Mouse (Mus musculus) megakaryocyte progenitor cell, adult 5-6 weeks (primary cell): ENCODE data around the gene Ffar2. TPM values are rescaled to one million over a fixed set of nuclear protein-coding genes. Genes with fewer than 3 reads are reported as not detected.
"Not testable (repeated sequence)": the region's sequence is repeated elsewhere in the genome, so short reads cannot be mapped to it uniquely, and the experiment has no call there.

Source experiments
- ATAC-seq: replicated peaks from 2 replicates; pipeline ENCODE4 v1.8.0; 2016; ENCODE audit warnings: mild to moderate bottlenecking, moderate TSS enrichment, inconsistent platforms; ENCODE audit not compliant: poor library complexity
- total RNA-seq, 2 experiments: library from RNA; stranded (forward) in 1 of 2; stranded (reverse) in 1 of 2; fragments of 157-497, 149-512 nt in 1 of 2; fragments of 200-1000 nt in 1 of 2; gene quantifications; 2 replicates each; pipeline versions ENCODE4 v1.2.3 to v1.2.4; 2015 to 2017

The Ffar2 gene
- total RNA-seq (2015) = 8.5 and 8.8 TPM in 2 replicates
- 25.9 and 31.5 TPM in 2 replicates for total RNA-seq (2017)

- no peak for ATAC-seq
Observed at GRCm38 (mm10) chr7:30823675-30824074, at the start of gene Ffar2. Gene Ffar2, minus strand, starts transcription at chr7:30823775.

GRCm38 (mm10) chr7:30873083-30873482 lies 49.5 kb upstream of the Ffar2 start:
- ATAC-seq = peak; percentile 91

DNA sequence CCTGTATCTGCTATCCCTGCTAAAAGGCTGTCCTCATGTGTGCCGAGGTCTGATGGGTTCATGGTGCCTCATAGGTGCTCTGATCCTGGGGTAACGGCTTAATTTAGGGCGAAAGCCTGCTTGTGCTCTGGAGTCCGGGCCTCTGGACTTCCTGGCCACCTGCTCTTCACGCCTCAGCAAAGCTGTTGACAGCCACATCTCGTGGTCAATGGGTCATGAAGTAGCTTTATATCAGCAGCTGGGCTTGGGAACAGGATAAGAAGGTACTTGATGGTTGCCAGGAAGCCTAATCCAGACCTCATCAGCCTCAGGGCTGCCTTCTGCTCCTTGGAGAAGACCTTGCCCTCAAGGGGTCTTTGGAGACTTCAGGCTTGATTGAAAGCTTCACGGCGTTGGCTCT lies 39.8 kb upstream of the Ffar2 start:
- ATAC-seq = no peak

GRCm38 (mm10) chr7:30861464-30861863 lies 37.9 kb upstream of the Ffar2 start, which contains the start of gene Ffar1:
Gene Ffar1, minus strand, starts transcription at chr7:30861564.
- no peak for ATAC-seq

GRCm38 (mm10) chr7:30859635-30860402 lies 36.2 kb upstream of the Ffar2 start:
- ATAC-seq = peak; percentile 88

DNA sequence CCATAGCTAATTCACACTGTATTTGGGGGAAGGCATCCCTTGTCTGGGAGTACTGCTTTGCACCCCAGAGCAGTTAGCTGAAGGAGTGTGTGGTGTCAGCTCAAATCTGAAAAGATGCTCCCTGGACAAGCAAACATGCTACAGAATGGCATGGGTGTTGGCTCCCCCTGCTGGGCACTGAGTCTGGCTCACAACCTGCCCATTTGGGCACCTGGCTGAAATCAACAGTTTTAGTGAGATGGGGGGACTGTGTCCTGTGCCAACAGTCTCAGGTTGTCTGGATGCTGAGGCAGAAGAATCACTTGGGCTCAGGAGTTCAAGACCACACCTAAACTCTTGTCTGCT lies 35.7 kb upstream of the Ffar2 start:
- peak; percentile 74 for ATAC-seq

GRCm38 (mm10) chr7:30857746-30858145 lies 34.2 kb upstream of the Ffar2 start:
- ATAC-seq = no peak

DNA sequence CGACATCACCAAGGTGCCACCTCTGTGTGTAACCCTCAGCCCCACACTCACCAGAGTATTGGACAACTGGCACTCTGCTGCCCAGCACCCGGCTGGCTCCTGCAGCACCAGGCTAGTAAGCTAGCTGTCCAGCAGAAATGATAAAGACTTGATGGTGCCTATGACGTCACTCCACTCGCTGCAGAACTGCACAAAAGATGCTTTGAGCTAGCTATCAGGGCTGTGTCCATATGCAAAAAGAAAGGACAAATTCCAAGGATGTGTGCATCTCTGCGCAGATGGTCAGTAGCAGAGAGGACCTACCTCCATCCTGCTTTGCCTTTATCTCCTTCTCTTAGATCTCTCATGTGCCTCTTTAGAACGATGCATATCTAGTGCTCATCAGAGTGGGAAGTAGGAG lies 32.5 kb upstream of the Ffar2 start, which contains the start of gene Ffar3:
Ffar3 (minus strand) TSS at position 101 of the 400 bp plus-strand sequence.
- ATAC-seq = no peak

- ATAC-seq = no peak
Observed at GRCm38 (mm10) chr7:30851421-30851820, 27.8 kb upstream of the Ffar2 start.

GRCm38 (mm10) chr7:30847934-30848333 lies 24.4 kb upstream of the Ffar2 start:
- ATAC-seq = no peak

GRCm38 (mm10) chr7:30847386-30847785 lies 23.8 kb upstream of the Ffar2 start:
- ATAC-seq = no peak

GRCm38 (mm10) chr7:30846505-30847053 lies 23.0 kb upstream of the Ffar2 start:
- ATAC-seq = peak; percentile 52; the same call in 1 of the 2 replicates

GRCm38 (mm10) chr7:30844676-30845297 lies 21.2 kb upstream of the Ffar2 start:
- ATAC-seq = no peak

DNA sequence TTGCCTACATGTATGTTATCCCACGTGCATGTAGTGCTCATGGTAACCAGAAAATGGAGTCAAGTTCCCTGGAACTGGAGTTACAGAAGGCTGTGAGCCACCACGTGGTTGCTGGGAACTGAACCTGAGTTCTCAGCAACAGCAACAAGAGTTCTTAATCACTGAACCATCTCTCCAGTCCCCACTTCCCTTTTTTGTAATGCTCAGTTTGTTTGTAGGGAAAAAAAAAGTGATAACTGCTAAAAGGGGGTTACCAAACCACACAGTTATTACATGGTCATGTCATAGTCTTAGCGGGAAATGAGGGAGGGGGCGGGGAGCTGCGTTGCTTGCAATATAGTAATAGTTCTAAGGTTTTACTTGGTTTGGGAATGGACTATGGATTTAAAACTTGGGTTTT lies 18.5 kb upstream of the Ffar2 start:
- peak; percentile 87 for ATAC-seq

- no peak for ATAC-seq
Observed at GRCm38 (mm10) chr7:30841379-30841778, 17.8 kb upstream of the Ffar2 start.

DNA sequence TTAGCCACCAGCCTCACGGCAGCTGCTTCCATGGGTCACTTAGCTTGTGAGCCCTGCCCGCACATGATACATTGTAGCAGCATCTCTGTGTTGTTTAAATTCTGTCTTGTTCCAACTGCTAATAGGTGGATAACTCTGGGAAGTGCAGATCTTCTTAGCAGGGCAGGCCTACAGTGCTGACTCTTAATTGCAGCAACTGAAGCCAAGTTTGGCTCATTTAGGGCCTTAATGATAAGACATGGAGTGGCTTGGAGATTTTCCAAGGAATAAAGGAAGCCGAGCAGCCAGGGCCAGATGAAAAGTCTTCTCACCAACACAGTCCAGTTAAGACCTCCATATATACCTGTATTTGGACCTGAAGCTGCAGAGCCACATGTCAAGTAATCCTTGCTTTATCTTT lies 16.7 kb upstream of the Ffar2 start:
- ATAC-seq = no peak

GRCm38 (mm10) chr7:30837277-30837676 lies 13.7 kb upstream of the Ffar2 start:
- no peak for ATAC-seq

- not testable (repeated sequence) for ATAC-seq
Observed at GRCm38 (mm10) chr7:30832684-30833083, 9.1 kb upstream of the Ffar2 start.

- ATAC-seq = peak; percentile 74
Observed at GRCm38 (mm10) chr7:30832261-30832660, 8.7 kb upstream of the Ffar2 start.

DNA sequence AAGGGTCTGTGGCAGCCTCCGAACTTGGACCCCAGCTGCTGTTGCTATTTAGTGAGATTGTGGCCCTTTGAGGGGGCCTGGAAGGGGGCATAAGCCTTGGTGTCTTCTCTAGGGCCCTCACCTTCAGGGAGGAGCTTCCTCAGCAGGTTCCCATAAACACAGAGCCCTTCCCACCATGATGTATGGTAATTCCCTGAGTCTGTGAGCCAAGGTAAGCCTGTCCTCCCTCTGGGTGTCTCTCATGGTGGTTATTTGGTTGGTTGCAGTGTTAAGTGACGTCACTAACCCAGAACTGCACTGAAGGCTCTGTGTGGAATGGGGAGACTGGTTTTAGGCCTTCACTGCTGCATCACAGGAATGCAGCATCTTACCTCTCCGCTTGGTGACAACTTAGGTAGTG lies 5.9 kb upstream of the Ffar2 start:
- ATAC-seq = no peak

DNA sequence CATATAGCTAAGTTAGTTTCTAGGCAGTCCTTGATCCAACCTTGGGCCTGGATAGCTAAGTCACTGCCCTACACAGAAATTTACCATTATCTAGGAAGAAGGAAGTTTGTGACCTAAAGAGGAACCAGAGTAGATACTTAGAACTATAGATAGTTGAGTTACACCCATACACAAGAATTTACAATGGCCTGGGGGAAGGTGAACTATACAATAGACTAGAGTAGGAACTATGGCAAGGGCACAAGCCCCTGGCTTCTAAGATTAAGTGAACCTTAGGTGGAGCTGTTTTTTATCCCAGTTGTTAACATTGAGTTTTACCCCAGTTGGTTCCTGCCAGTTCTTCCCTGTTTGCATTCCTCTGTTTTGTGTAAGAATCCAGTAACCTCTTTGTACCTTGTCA lies 5.3 kb upstream of the Ffar2 start:
- ATAC-seq = not testable (repeated sequence)

GRCm38 (mm10) chr7:30826660-30827059 lies 3.1 kb upstream of the Ffar2 start:
- ATAC-seq = no peak
